27 mouse cellular contexts compared by ENCODE assay signal in the genomic region with DNA sequence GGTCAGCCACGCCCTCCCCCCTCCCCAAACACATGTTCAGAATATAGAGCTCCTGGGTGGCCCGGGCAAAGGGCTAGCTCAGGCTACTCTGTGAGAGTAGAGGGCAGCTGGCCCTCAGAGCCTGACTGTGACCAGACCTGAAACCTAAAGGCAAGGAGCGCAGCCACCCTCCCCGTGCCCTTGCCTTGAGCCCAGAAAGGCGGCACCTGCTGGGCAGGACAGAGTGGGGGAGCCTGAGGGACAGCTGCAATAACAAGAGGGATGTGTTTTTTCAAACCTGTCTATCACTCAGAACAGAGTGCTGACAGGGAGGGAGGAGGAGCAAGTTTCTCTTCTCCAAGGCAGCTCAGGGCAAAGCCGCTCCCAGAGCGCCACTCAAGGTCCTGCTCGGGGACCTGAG. TPM values are rescaled to one million over a fixed set of nuclear protein-coding genes. Genes with fewer than 3 reads are reported as not detected.
DNase-seq lines count a peak whose midpoint lies in the region; ATAC-seq and TF ChIP-seq lines count a peak whose summit lies in the region.
"Had no signal": no experiment of that assay in that cellular context is flagged by ENCODE, and none has a peak within 500 bp of the region (broad histone marks: within the 10 kb centered on the region; RNA-seq: fewer than 3 reads in every experiment).

No protein-coding gene starts in this region.

- WGBS in heart, embryonic 12.5 days = 39% methylated on average over 8 of the region's 8 CpGs
- WGBS in limb, embryonic 14.5 days = 72% methylated on average over 8 of the region's 8 CpGs
- 70% methylated on average over 8 of the region's 8 CpGs for WGBS in limb, embryonic 10.5 days
- WGBS in embryonic facial prominence, embryonic 12.5 days = 44% methylated on average over 8 of the region's 8 CpGs
- WGBS in forebrain, embryonic 11.5 days = 74% methylated on average over 8 of the region's 8 CpGs

- H3K27ac ChIP-seq in heart, embryonic 12.5 days (ENCODE audit: poor library complexity, severe bottlenecking) = no peak overlapping the region
- no peak overlapping the region for H3K27ac ChIP-seq in limb, embryonic 14.5 days (replicated peaks; ENCODE audit: low read depth, low read length)
- H3K27ac ChIP-seq in limb, embryonic 10.5 days = no peak overlapping the region
- H3K27ac ChIP-seq in embryonic facial prominence, embryonic 12.5 days = no peak overlapping the region
- no peak overlapping the region for H3K27ac ChIP-seq in forebrain, embryonic 11.5 days (ENCODE audit: low read depth, low read length)
- H3K27ac ChIP-seq: heart, embryonic 13.5 days; hindbrain, embryonic 13.5 days; limb, embryonic 12.5 days; liver, embryonic 12.5 days; midbrain, embryonic 12.5 days had no signal

- peaks cover 7% of the 10 kb centered on the region; the same call in 1 of the 2 replicates for H3K27me3 ChIP-seq in heart, embryonic 12.5 days (replicated peaks)
- H3K27me3 ChIP-seq in limb, embryonic 14.5 days (ENCODE audit: control insufficient read depth, insufficient read depth, low read length) = no peaks in the 10 kb centered on the region
- H3K27me3 ChIP-seq in limb, embryonic 10.5 days (ENCODE audit: low read depth, poor library complexity, severe bottlenecking) = no peaks in the 10 kb centered on the region
- no peaks in the 10 kb centered on the region for H3K27me3 ChIP-seq in embryonic facial prominence, embryonic 12.5 days
- no peaks in the 10 kb centered on the region for H3K27me3 ChIP-seq in forebrain, embryonic 11.5 days (ENCODE audit: control insufficient read depth, insufficient read depth, low read length)
- H3K27me3 ChIP-seq: hindbrain, embryonic 13.5 days; limb, embryonic 12.5 days had no signal

- H3K9me3 ChIP-seq in heart, embryonic 12.5 days (replicated peaks) = no peaks in the 10 kb centered on the region
- no peaks in the 10 kb centered on the region for H3K9me3 ChIP-seq in limb, embryonic 14.5 days (ENCODE audit: control insufficient read depth, low read length)
- no peaks in the 10 kb centered on the region for H3K9me3 ChIP-seq in limb, embryonic 10.5 days (replicated peaks)
- H3K9me3 ChIP-seq in embryonic facial prominence, embryonic 12.5 days = no peaks in the 10 kb centered on the region
- H3K9me3 ChIP-seq in forebrain, embryonic 11.5 days (ENCODE audit: control insufficient read depth, low read length) = no peaks in the 10 kb centered on the region
- H3K9me3 ChIP-seq: heart, embryonic 13.5 days; hindbrain, embryonic 13.5 days; limb, embryonic 12.5 days; liver, embryonic 12.5 days; midbrain, embryonic 12.5 days had no signal

- DNase-seq in heart, adult 11 months = peak; percentile 78
- no peak for DNase-seq in limb, embryonic 14.5 days (ENCODE audit: low spot score)
- DNase-seq in limb, embryonic 10.5 days (ENCODE audit: low spot score) = no peak
- peak; percentile 40 for DNase-seq in skeletal muscle tissue, adult 2 months (ENCODE audit: low read depth, low spot score)
- no peak for DNase-seq in forebrain, embryonic 11.5 days (ENCODE audit: low spot score)
- DNase-seq: adrenal gland, postnatal 36 days; cerebellum, adult 2 months; cerebellum, postnatal 14 days; heart, postnatal 14 days; kidney, adult 8-10 months; kidney, postnatal 14 days; liver, postnatal 0 days; lung, postnatal 36 days; right cerebral cortex, postnatal 25 days; spleen, adult 18-20 months; thymus, adult 18-20 months; thymus, postnatal 36 days had no signal

- H3K4me3 ChIP-seq in heart, embryonic 12.5 days = no peak overlapping the region
- no peak overlapping the region for H3K4me3 ChIP-seq in limb, embryonic 14.5 days (replicated peaks; ENCODE audit: low read length)
- H3K4me3 ChIP-seq in limb, embryonic 10.5 days = no peak overlapping the region
- H3K4me3 ChIP-seq in embryonic facial prominence, embryonic 12.5 days = no peak overlapping the region
- H3K4me3 ChIP-seq in forebrain, embryonic 11.5 days (ENCODE audit: low read depth, low read length) = no peak overlapping the region
- H3K4me3 ChIP-seq: heart, embryonic 13.5 days; hindbrain, embryonic 13.5 days; limb, embryonic 12.5 days; liver, embryonic 12.5 days; midbrain, embryonic 12.5 days had no signal

- H3K4me2 ChIP-seq in heart, embryonic 12.5 days = no peak overlapping the region
- H3K4me2 ChIP-seq in limb, embryonic 14.5 days (replicated peaks; ENCODE audit: low read depth, low read length, severe bottlenecking) = no peak overlapping the region
- H3K4me2 ChIP-seq in embryonic facial prominence, embryonic 12.5 days (replicated peaks) = no peak overlapping the region
- H3K4me2 ChIP-seq in forebrain, embryonic 11.5 days (ENCODE audit: low read depth, low read length, severe bottlenecking) = no peak overlapping the region
- H3K4me2 ChIP-seq: heart, embryonic 13.5 days; hindbrain, embryonic 13.5 days; limb, embryonic 12.5 days; liver, embryonic 12.5 days; midbrain, embryonic 12.5 days had no signal

- no peaks in the 10 kb centered on the region for H3K36me3 ChIP-seq in heart, embryonic 12.5 days
- no peaks in the 10 kb centered on the region for H3K36me3 ChIP-seq in limb, embryonic 14.5 days (ENCODE audit: control insufficient read depth, insufficient read depth, low read length)
- H3K36me3 ChIP-seq in limb, embryonic 10.5 days = no peaks in the 10 kb centered on the region
- no peaks in the 10 kb centered on the region for H3K36me3 ChIP-seq in embryonic facial prominence, embryonic 12.5 days
- H3K36me3 ChIP-seq in forebrain, embryonic 11.5 days (ENCODE audit: control insufficient read depth, insufficient read depth, low read length) = no peaks in the 10 kb centered on the region
- H3K36me3 ChIP-seq: heart, embryonic 13.5 days; hindbrain, embryonic 13.5 days; limb, embryonic 12.5 days; liver, embryonic 12.5 days; midbrain, embryonic 12.5 days had no signal

- peaks cover 29% of the 10 kb centered on the region for H3K4me1 ChIP-seq in heart, embryonic 12.5 days (replicated peaks)
- no peaks in the 10 kb centered on the region for H3K4me1 ChIP-seq in limb, embryonic 14.5 days (ENCODE audit: control insufficient read depth, insufficient read depth, low read length)
- peaks cover under 1% of the 10 kb centered on the region; the same call in 1 of the 2 replicates for H3K4me1 ChIP-seq in limb, embryonic 10.5 days
- H3K4me1 ChIP-seq in embryonic facial prominence, embryonic 12.5 days = no peaks in the 10 kb centered on the region
- H3K4me1 ChIP-seq in forebrain, embryonic 11.5 days (replicated peaks; ENCODE audit: control insufficient read depth, insufficient read depth, low read length) = no peaks in the 10 kb centered on the region; the same call in 1 of the 2 replicates
- H3K4me1 ChIP-seq: hindbrain, embryonic 13.5 days; liver, embryonic 12.5 days; midbrain, embryonic 12.5 days had no signal

- no peak overlapping the region for H3K9ac ChIP-seq in heart, embryonic 12.5 days
- H3K9ac ChIP-seq in limb, embryonic 14.5 days (ENCODE audit: low read depth, low read length, severe bottlenecking) = no peak overlapping the region
- H3K9ac ChIP-seq in embryonic facial prominence, embryonic 12.5 days = no peak overlapping the region
- H3K9ac ChIP-seq in forebrain, embryonic 11.5 days (ENCODE audit: low read length) = no peak overlapping the region
- H3K9ac ChIP-seq: heart, embryonic 13.5 days; hindbrain, embryonic 13.5 days; limb, embryonic 12.5 days; liver, embryonic 12.5 days; liver, postnatal 0 days; midbrain, embryonic 12.5 days had no signal

- TF ChIP-seq POLR2A in limb, embryonic 14.5 days (IDR thresholded peaks at IDR 0.05; ENCODE audit: borderline replicate concordance, extremely low read depth, insufficient read depth, insufficient read length) = no peak

- ATAC-seq in heart, embryonic 12.5 days (ENCODE audit: insufficient number of reproducible peaks, low FRiP score) = no peak
- peak; percentile 50; the same call in 1 of the 2 replicates for ATAC-seq in limb, embryonic 14.5 days (ENCODE audit: low FRiP score, low read depth)
- ATAC-seq in embryonic facial prominence, embryonic 12.5 days (ENCODE audit: insufficient number of reproducible peaks, insufficient read depth, low FRiP score, low TSS enrichment) = peak; percentile 31; the same call in 1 of the 2 replicates
- ATAC-seq in forebrain, embryonic 11.5 days (replicated peaks; ENCODE audit: low FRiP score) = no peak
- ATAC-seq: forebrain, embryonic 14.5 days; intestine, embryonic 16.5 days; liver, embryonic 12.5 days; liver, postnatal 0 days had no signal

RNA-seq across cellular contexts. Expression of gene Myom3, which starts 15.0 kb away (rescaled TPM):
- polyA plus RNA-seq in heart, embryonic 12.5 days (2016; fragmentation: Nextera tagmentation; extraction: Ambion mirVana) = 0.08 and 0.17 TPM in 2 replicates
- polyA plus RNA-seq in limb, embryonic 14.5 days (2012; rRNA removed) = 8.1 and 12.7 TPM in 2 replicates
- 2.5 and 5.0 TPM in 2 replicates for polyA plus RNA-seq in limb, embryonic 14.5 days (2014; fragmentation: Nextera tagmentation; extraction: Ambion mirVana)
- 0.11 and 0.15 TPM in 2 replicates for polyA plus RNA-seq in limb, embryonic 10.5 days (2016; fragmentation: Nextera tagmentation; extraction: Ambion mirVana)
- polyA plus RNA-seq in embryonic facial prominence, embryonic 12.5 days (2016; fragmentation: Nextera tagmentation; extraction: Ambion mirVana) = 1.1 and 1.3 TPM in 2 replicates
- polyA plus RNA-seq in forebrain, embryonic 11.5 days (2014; fragmentation: Nextera tagmentation; extraction: Ambion mirVana) = 0.17 TPM in 1 of 2 replicates, not detected in the other

RNA-seq across cellular contexts. Expression of gene Il22ra1, which starts 46.5 kb away (rescaled TPM):
- not detected in 2 replicates for polyA plus RNA-seq in heart, embryonic 12.5 days (2016; fragmentation: Nextera tagmentation; extraction: Ambion mirVana)
- 1.2 and 1.6 TPM in 2 replicates for polyA plus RNA-seq in limb, embryonic 14.5 days (2012; rRNA removed)
- 0.79 and 1.2 TPM in 2 replicates for polyA plus RNA-seq in limb, embryonic 14.5 days (2014; fragmentation: Nextera tagmentation; extraction: Ambion mirVana)
- not detected in 2 replicates for polyA plus RNA-seq in limb, embryonic 10.5 days (2016; fragmentation: Nextera tagmentation; extraction: Ambion mirVana)
- polyA plus RNA-seq in embryonic facial prominence, embryonic 12.5 days (2016; fragmentation: Nextera tagmentation; extraction: Ambion mirVana) = not detected in 2 replicates
- polyA plus RNA-seq in forebrain, embryonic 11.5 days (2014; fragmentation: Nextera tagmentation; extraction: Ambion mirVana) = not detected in 2 replicates
- polyA plus RNA-seq: cerebellum, adult 2 months; forebrain, embryonic 14.5 days; heart, embryonic 13.5 days; hindbrain, embryonic 13.5 days; limb, embryonic 12.5 days; midbrain, embryonic 12.5 days; midbrain, postnatal 0 days had no signal

Comparison
In these comparisons a context has a peak if more than half of its experiments do, and no peak if none do; other contexts are left out.
1. DNase-seq: peak in heart, adult 11 months (single experiment) and skeletal muscle tissue, adult 2 months (single experiment); none in limb, embryonic 14.5 days (single experiment), limb, embryonic 10.5 days (single experiment) and forebrain, embryonic 11.5 days (single experiment).
2. ATAC-seq: peak in limb, embryonic 14.5 days (single experiment) and embryonic facial prominence, embryonic 12.5 days (single experiment); none in heart, embryonic 12.5 days (single experiment) and forebrain, embryonic 11.5 days (single experiment).